8 mouse cellular contexts compared by ENCODE assay signal in genomic region chr6:134641738-134642446, GRCm38 (mm10). TPM values are rescaled to one million over a fixed set of nuclear protein-coding genes. Genes with fewer than 3 reads are reported as not detected.
DNase-seq lines count a peak whose midpoint lies in the region; ATAC-seq and TF ChIP-seq lines count a peak whose summit lies in the region.

No protein-coding gene starts in this region.

- 74% methylated on average over 9 of the region's 9 CpGs for WGBS in forebrain, embryonic 16.5 days
- WGBS in lung, embryonic 16.5 days: 55% methylated on average over 9 of the region's 9 CpGs

- H3K9me3 ChIP-seq in G1E (replicated peaks): no peaks in the 10 kb centered on the region
- H3K9me3 ChIP-seq in forebrain, embryonic 16.5 days (ENCODE audit: control insufficient read depth, low read length): no peaks in the 10 kb centered on the region
- H3K9me3 ChIP-seq in lung, embryonic 16.5 days (ENCODE audit: control insufficient read depth, low read length): no peaks in the 10 kb centered on the region

- H3K27ac ChIP-seq in forebrain, embryonic 16.5 days (ENCODE audit: low read length): no peak overlapping the region
- no peak overlapping the region for H3K27ac ChIP-seq in lung, embryonic 16.5 days (ENCODE audit: low read length)

- ATAC-seq in G1E (ENCODE audit: extremely low read depth, insufficient number of reproducible peaks, low FRiP score, poor library complexity, severe bottlenecking): peak; percentile 25; the same call in 1 of the 2 replicates
- ATAC-seq in forebrain, embryonic 16.5 days: no peak
- ATAC-seq in lung, embryonic 16.5 days (ENCODE audit: low read depth): no peak

- peaks cover 21% of the 10 kb centered on the region for H3K4me1 ChIP-seq in G1E (ENCODE audit: insufficient read depth, low read depth, low read length)
- H3K4me1 ChIP-seq in forebrain, embryonic 16.5 days (replicated peaks; ENCODE audit: control insufficient read depth, insufficient read depth, low read length): peaks cover 9% of the 10 kb centered on the region
- peaks cover 7% of the 10 kb centered on the region; the same call in 1 of the 2 replicates for H3K4me1 ChIP-seq in lung, embryonic 16.5 days (replicated peaks; ENCODE audit: control insufficient read depth, insufficient read depth, low read length)

- peak overlapping the region; percentile 95 for H3K9ac ChIP-seq in forebrain, embryonic 16.5 days (replicated peaks; ENCODE audit: low read depth, low read length)
- peak overlapping the region; percentile 91 for H3K9ac ChIP-seq in lung, embryonic 16.5 days (ENCODE audit: low read length)

- DNase-seq in 416B (ENCODE audit: low read depth) (peak; percentile 65), G1E (ENCODE audit: low spot score) (no peak)
- no peak for DNase-seq in retina, embryonic 14.5 days (ENCODE audit: low spot score)
- no peak for DNase-seq in frontal cortex, adult 2 months (ENCODE audit: extremely low spot score in 1 of 2, low spot score in 1 of 2)
- DNase-seq in embryo, embryonic 10.5 days (ENCODE audit: low spot score): no peak
- no peak for DNase-seq in cerebellum, adult 9-11 months

- H3K4me3 ChIP-seq in G1E (ENCODE audit: low read depth, low read length): peak overlapping the region; percentile 88
- H3K4me3 ChIP-seq in forebrain, embryonic 16.5 days (replicated peaks; ENCODE audit: low read length): peak overlapping the region; percentile 94
- H3K4me3 ChIP-seq in lung, embryonic 16.5 days (ENCODE audit: low read length): peak overlapping the region; percentile 90

- peaks cover 30% of the 10 kb centered on the region for H3K36me3 ChIP-seq in G1E (replicated peaks)
- H3K36me3 ChIP-seq in forebrain, embryonic 16.5 days (ENCODE audit: control insufficient read depth, insufficient read depth): no peaks in the 10 kb centered on the region
- no peaks in the 10 kb centered on the region for H3K36me3 ChIP-seq in lung, embryonic 16.5 days (ENCODE audit: control insufficient read depth, insufficient read depth, low read length)

- H3K4me2 ChIP-seq in forebrain, embryonic 16.5 days (ENCODE audit: low read length): peak overlapping the region; percentile 79
- H3K4me2 ChIP-seq in lung, embryonic 16.5 days (ENCODE audit: low read depth, low read length): peak overlapping the region; percentile 85

- no peaks in the 10 kb centered on the region for H3K27me3 ChIP-seq in G1E (ENCODE audit: insufficient read depth, low read length)
- no peaks in the 10 kb centered on the region for H3K27me3 ChIP-seq in forebrain, embryonic 16.5 days (replicated peaks; ENCODE audit: control insufficient read depth, insufficient read depth, low read length)
- no peaks in the 10 kb centered on the region for H3K27me3 ChIP-seq in lung, embryonic 16.5 days (ENCODE audit: control insufficient read depth, insufficient read depth, low read depth, low read length)

- no peak for TF ChIP-seq CTCF in G1E (IDR thresholded peaks at IDR 0.05; ENCODE audit: low read depth, low read length)

RNA-seq across cellular contexts. Expression of gene Borcs5, which starts 2.6 kb away (rescaled TPM):
- total RNA-seq in G1E (2014; fragmentation: Nextera tagmentation) (18.8 and 19.6 TPM in 2 replicates), G1E (2017) (9.1 and 11.7 TPM in 2 replicates)
- 8.5 and 8.8 TPM in 2 replicates for polyA plus RNA-seq in G1E (2012)
- polyA plus RNA-seq in forebrain, embryonic 16.5 days (2015; fragmentation: Nextera tagmentation; extraction: Ambion mirVana): 43.8 and 47.4 TPM in 2 replicates
- polyA plus RNA-seq in lung, embryonic 16.5 days (2015; fragmentation: Nextera tagmentation; extraction: Ambion mirVana): 13.9 and 16.1 TPM in 2 replicates
- polyA plus RNA-seq in frontal cortex, adult 2 months (2012; rRNA removed): 39.4 and 39.6 TPM in 2 replicates

RNA-seq across cellular contexts. Expression of gene Mansc1, which starts 9.6 kb away (rescaled TPM):
- total RNA-seq in G1E (2014; fragmentation: Nextera tagmentation) (not detected in 2 replicates), G1E (2017) (0.12 TPM in 1 of 2 replicates, not detected in the other)
- polyA plus RNA-seq in G1E (2012): not detected in 2 replicates
- polyA plus RNA-seq in forebrain, embryonic 16.5 days (2015; fragmentation: Nextera tagmentation; extraction: Ambion mirVana): 0.90 and 1.6 TPM in 2 replicates
- 8.4 and 9.8 TPM in 2 replicates for polyA plus RNA-seq in lung, embryonic 16.5 days (2015; fragmentation: Nextera tagmentation; extraction: Ambion mirVana)
- 7.6 and 9.2 TPM in 2 replicates for polyA plus RNA-seq in frontal cortex, adult 2 months (2012; rRNA removed)
